Mouse (Mus musculus) A20 (cell line): ENCODE data around the gene Gstz1.
"Not testable (repeated sequence)": the region's sequence is repeated elsewhere in the genome, so short reads cannot be mapped to it uniquely, and the experiment has no call there.

Source experiments
- DNase-seq: peaks from one replicate; pipeline ENCODE4 v3.0.0-alpha.2; 2011; ENCODE audit warnings: low read depth, low spot score

Gstz1 gene

DNA sequence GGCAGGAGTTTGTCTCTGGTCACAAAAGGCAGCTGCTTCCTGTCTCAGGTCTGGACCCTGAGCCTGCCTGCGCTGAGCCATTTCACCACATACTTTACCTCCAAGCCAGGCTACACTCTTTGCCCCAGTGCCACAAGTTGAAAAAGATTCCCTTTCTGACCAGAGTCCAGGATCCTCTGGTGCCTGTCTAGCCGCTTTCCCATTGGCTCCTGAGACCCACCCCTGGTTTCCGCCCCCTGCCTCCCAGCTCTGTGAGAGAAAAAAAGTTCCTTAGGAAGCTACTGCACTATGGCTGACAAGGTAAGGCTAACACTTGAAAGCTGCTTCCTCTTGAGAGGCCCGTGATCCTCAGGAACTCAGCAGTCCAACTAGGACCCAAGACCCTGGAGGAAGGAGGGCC lies 10.4 kb downstream of the Gstz1 start:
- DNase-seq, result no peak

DNA sequence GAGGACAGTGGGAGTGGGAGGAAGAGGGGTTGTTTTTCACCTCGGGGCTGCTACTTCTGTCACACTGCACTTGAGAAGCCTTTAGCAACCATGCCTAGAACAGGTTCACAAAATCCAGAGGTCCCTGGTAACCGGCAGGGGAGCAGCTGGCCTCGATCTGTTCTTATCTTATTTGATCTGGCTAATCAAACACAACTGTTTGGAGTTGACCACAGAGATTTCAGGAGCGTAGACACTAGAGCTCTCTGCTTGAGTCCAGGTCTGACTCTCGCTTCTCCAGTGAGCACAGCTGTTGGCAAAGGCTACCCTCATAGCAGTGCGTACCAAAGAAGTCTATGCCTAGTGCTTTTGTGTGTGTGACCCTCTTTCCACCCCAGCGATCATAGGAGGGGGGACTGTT lies 11.1 kb downstream of the Gstz1 start:
- DNase-seq, result no peak

DNA sequence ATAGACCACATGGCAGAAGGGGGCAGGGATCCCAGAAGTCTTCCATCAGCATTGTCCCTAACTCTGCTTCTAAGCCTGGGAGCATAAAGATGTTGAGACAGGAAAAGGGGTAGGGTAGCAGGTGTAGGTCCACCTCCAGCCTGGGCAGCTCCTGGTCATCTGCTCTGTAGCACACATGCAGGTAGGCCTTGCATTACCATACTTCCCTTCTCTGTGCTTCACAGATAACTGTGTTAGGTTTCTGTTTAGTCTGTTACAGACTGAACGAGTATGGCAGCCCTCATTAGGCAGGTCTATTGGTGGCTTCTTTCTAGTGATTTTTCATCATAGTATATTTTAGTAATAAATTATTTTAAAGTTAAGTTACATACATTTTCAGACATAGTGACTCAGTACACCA lies 13.3 kb downstream of the Gstz1 start:
- DNase-seq, result no peak

DNA sequence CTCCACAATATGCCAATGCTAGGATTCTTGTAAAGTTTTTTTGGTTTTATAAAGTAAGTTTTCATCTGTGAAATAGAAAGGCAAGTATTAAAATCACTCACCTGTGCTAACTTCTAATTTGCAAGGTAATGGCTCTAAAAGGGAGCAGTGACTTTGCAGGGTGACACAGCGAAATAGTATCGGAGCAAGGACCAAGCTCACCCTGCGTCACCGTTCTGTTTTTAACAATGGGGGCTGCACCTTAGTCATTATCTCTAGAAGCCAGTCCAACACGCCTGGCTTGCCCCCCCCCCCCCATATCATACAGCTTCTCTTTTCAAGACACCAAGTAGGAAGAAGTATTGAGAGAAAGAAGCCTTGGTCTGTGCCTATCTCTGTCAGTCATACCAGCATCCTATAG lies 13.8 kb downstream of the Gstz1 start:
- DNase-seq, result no peak

DNA sequence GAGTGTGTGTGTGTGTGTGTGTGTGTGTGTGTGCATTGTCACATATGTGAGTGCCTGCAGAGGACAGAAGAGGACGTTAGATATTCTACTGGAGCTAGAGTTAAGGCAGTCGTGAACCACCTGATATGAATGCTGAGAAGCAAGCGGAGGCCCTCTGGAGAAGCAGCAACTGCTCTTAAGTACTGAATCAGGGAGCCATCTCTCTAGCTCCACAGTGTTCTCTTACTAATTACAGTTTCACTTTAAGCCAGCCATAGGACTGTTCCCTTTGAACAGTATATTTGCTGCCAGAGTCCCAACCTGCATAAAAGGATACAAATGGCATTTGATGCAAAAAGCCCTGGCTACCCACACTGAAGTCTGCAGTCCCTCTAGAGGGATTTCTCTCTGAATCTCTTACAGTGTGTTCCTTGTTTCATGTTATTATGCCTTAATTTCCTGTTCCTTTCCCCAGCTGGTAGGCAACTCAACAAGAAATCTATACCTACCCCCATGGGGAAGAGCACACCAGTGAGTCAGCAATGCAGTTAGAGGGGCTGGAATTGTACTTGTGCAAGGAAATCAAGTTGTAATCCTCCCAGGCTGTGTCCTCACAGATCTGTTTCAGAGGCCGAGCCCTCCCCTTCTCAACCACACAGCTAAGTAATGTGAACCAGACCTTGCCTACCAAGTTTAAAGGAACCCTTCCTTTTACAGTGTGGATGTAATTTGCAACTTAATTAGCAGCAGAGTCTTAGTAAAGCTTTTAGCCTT lies 28.4 kb downstream of the Gstz1 start:
- DNase-seq, result no peak

DNA sequence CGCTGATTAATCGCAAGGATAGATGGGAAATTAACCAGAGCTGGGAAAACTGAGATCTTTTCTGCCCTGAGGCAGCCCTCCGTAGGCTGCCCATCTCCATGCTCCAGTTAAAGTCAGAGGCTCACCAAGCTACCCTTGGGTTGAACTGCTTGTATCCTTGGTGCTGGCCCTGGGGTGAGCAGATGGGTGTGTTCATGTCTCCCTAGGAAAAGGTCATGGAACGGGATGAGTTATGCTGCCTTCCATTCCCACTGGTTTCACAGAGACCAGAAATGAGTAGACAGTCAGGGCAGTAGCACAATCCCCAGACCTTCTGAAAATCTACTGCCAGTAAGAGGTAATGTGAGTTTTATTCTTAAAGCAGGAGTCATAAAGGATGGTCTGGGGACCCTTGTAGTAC lies 30.7 kb downstream of the Gstz1 start:
- DNase-seq, result no peak

DNA sequence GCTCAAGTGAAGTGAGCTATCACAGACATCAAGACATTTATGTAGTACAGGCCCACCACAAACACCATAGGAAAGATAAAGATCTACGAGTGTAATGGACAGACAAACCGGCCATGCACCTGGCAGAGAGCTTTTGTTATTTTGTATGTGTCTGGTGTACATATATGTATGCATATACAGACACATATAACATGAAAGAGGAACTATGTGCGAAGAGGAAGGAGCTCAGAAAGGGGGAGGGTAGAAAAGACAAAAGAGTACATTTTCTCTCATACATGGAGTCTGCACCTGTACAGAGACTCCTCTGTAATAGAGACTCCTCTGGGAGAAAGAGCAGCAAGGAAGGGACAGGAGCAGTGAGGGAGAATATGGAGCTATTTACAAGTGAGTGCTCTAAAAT lies 46.0 kb downstream of the Gstz1 start:
- peak; percentile 49 for DNase-seq

DNA sequence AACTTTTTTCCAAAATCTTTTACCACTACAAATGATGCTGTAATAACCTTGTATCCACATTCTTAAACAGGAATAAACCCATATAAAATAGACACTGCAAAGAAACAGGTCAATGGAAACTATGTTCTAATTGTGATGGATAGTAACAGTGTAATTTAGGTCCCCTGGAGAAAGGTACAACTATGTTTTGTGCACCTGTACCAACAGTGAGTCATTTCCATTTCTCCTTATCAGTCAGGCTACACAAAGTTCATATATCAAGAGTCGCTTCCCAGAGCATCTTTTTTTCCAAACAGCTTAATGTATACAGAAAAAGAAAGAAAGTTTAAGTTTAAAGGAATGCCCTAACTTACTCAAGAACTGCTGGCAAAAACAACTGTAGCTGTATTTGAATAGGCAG lies 48.1 kb downstream of the Gstz1 start:
- DNase-seq, result no peak

DNA sequence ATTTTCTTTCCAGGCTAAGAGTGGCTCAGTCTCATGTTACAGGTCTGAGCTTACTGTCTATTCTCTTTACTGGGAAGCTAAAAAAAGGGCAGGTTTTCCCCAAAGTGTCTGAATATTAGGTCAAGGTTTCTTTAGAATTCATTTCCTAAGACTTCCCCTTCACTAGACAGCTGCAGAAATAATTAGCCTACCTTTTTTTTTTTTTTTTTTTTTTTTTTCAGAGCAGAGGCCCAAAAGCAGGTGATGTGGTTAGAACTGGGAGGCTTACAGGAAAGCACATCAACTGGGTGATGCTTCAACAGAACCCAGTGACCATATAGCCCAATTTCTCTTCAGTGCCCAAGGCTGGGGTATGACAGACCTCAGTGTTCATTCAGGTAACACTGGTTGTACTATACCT lies 49.3 kb downstream of the Gstz1 start:
- DNase-seq, result peak; percentile 55

DNA sequence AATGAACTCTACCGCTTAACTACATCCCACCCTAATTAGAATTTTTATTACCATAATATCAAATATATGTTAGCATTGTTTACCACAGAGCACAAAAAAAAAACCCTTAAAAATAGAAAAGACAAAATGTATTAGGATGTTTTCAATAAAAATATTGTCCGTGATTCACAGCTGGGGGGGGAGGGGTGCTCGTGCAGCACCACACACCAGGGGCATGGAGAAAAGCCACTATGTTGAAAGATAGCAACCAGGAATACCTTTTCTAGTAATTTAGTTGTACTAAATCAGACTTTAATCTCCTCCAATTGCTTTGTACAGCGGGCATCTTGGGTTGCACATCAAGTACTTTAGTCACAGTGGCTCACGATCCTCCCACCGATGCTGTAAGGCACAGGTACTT lies 51.8 kb downstream of the Gstz1 start:
- no peak for DNase-seq

DNA sequence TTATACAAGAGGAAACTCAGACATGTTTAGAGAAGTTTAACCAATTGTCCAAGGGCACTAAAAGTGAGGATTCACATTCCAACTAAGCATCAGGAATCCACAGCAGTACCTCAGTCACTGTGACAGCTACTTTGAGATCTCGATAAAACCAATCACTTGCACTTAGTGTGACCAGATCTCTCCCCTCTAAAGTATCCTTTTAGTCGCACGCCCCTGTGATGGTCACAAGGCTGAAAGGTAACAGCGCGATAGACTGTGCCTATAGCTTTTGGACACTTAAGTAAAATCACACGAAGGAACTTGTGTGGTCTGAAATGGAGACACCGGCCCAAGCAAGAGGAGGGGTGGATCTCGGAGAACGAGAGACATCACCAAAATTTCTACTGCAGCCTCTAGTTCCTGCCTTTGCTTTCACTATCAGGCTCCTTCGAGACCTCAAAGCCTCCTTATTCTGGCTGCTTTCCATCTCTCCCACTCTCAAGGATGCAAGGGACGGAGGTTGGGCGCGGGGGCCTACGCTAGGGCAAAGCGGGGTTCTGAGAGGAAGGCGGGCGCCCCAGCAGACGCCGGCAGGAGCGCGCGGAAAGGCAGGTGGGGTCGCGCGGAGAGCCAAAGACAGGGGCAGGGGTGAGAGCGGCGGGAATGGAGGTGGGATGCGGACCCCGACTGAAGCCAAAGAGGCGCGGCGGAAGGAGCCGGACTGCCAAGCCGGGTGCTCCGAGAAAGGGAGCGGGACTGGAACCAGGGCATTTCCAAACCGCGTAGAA lies 52.4 kb downstream of the Gstz1 start, which contains the start of gene Samd15:
Gene Samd15 (plus strand): TSS at position 518 of the 767 bp plus-strand sequence.
- DNase-seq, result peak; percentile 74

DNA sequence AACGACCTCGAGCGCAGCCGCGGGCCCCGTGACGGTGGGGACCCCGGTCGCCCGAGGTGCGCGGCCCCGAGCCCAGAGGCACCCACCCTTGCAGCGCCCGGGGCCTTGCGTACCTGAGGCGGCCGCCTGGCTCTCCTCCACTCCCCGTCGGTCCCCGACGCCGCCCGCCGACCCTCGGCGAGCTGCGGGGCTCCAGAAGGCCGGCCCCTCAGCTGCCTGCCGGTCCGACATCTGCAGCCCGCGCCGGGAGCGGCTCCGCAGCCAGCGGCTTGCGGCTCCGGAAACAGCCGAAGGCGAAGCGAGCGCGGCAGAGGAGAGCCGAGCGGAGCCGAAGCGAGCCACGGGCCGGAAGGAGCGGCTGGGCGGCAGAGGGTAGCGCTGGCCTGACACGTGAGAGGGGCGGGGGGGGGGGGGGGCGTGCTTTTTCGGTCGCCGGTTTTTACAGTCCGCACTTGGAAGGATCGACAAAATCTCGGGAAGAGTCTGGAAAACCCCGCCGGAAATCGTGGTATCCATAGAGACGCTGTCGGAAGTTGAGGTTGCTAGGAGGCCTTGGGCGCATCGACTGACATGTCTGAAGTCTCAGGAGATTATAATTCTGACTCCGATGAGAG lies 53.1 kb downstream of the Gstz1 start, which contains the start of gene Tmed8:
Gene Tmed8 (minus strand): TSS at position 482 of the 614 bp plus-strand sequence.
- peak; percentile 86 for DNase-seq

DNA sequence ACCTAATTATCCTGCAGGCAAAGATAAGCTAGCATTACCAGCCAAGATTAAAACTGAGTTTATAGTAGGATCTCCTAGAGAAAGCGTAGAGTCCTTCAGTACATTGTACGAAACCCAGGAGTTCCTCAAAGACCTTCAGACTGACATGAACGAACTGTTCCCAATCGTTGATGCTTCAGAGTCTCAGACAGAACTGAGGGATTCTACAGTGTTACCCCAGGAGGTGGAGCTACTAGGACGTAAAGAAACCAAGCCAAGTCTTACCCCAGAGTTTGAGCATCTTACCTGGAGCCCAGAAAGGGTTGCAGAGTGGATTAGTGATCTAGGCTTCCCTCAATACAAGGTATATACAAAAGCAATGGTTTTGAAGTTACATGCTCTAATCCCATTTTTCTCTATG lies 54.7 kb downstream of the Gstz1 start:
- DNase-seq, result peak; percentile 52

DNA sequence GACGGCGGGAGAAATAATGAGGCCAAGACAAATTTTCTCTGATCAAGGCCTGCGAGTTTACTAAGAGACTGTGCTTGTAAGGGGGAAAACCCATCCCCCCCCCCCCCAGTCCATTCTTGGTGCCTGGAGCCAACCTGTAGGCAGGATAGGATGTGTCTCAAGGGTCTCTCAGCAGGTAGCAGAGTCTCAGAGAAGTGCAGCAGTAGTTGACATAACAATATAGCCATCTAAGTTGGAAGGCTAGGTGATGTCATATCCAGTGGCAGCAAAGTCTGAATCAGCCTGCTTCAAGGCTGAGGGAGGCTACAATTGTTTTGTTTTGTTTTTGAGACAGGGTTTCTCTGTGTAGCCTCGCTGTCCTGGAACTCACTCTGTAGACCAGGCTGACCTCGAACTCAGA lies 58.8 kb downstream of the Gstz1 start:
- not testable (repeated sequence) for DNase-seq

DNA sequence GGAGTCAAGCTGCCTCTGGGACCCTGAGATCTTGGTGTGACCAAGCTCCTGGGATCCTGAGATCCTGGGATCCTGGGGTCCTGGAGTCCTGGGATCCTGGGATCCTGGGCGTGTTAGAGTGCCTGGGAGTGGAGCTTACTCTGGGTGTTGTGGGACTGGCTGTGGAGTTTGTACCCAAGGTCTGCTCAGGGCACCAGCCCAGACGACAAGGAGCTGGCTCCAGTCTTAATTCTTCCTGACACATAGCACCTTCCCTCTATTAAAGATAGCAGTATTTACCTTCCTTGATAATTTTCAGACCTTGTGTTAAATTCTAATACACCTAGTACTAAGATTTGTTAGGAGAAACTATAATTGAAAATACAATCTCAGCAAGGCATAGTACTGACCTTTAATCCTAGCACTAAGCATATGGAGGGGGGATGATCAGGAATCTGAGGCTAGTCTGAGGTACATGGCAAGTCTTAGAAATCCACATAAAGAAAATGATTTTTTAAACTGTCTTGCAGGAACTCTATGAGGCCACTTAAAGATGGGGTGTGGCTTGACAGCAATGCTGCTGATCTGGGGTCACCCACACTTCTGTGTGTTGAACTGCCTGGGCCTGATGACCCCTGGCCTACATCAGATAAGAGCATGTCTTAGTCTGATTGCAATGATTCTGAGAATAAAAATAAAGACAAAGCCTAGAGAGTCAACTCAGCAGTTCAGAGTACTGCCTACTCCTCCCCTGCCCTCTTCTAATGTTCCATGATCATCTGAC lies 66.1 kb downstream of the Gstz1 start:
- no peak for DNase-seq
